Mouse (Mus musculus) T-helper 1 cell (primary cell): Measurements from ENCODE around the gene Mdm2.

Source experiments
- in situ Hi-C: fragments of 300-600 bp; cut with MboI, MseI; formaldehyde crosslinking; loops from one replicate; pipeline ENCODE4 v1.15.1; 2025; ENCODE audit warnings: high pct_unique_total_duplicates

Gene Mdm2

GRCm38 (mm10) chr10:117684298-117685170, 26.0 kb downstream of the Mdm2 start:
- in situ Hi-C loops = no loop called here

GRCm38 (mm10) chr10:117683734-117684037, 26.9 kb downstream of the Mdm2 start:
- in situ Hi-C loops = no loop called here

- in situ Hi-C loops = no loop called here
These were observed 27.5 kb downstream of the Mdm2 start for GRCm38 (mm10) chr10:117682858-117683733.

GRCm38 (mm10) chr10:117681999-117682857, 28.3 kb downstream of the Mdm2 start:
- in situ Hi-C loops = no loop called here

DNA sequence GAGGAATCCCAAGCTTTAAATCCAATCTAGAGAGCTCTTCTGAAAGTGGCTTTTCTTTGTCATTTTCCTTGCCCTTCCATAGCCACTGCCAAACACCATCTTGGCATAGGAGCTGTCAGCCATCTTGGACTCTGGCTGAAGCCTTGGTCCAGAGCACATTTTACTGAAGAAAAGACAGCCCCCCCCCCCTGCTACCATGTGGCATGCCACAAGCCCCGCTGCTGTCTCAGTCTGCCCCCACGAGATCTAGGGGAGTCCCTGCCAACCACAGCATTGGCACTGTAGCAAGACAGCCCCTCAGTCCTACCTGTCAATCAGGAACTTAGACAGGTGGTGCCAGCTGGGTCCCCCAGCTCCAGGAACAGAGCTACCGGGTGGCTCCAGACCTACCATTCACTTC, 29.0 kb downstream of the Mdm2 start:
- in situ Hi-C loops = no loop called here

- in situ Hi-C loops = no loop called here
These were observed 29.6 kb downstream of the Mdm2 start for GRCm38 (mm10) chr10:117680868-117681513.

- in situ Hi-C loops = loop anchor here (5.0 to 10.0 kb wide), 2 partner anchors 115 to 223 kb away; no protein-coding TSS in a partner anchor
These were observed 30.5 kb downstream of the Mdm2 start for GRCm38 (mm10) chr10:117679963-117680473.

GRCm38 (mm10) chr10:117679029-117679686, 31.4 kb downstream of the Mdm2 start:
- in situ Hi-C loops = loop anchor here (5.0 to 10.0 kb wide), 2 partner anchors 114 to 222 kb away; no protein-coding TSS in a partner anchor

- in situ Hi-C loops = loop anchor here (5.0 to 10.0 kb wide), 2 partner anchors 114 to 221 kb away; no protein-coding TSS in a partner anchor
These were observed 32.2 kb downstream of the Mdm2 start for GRCm38 (mm10) chr10:117678357-117678756.

GRCm38 (mm10) chr10:117677494-117678236, 32.9 kb downstream of the Mdm2 start:
- in situ Hi-C loops = loop anchor here (5.0 to 10.0 kb wide), 2 partner anchors 113 to 220 kb away; no protein-coding TSS in a partner anchor

DNA sequence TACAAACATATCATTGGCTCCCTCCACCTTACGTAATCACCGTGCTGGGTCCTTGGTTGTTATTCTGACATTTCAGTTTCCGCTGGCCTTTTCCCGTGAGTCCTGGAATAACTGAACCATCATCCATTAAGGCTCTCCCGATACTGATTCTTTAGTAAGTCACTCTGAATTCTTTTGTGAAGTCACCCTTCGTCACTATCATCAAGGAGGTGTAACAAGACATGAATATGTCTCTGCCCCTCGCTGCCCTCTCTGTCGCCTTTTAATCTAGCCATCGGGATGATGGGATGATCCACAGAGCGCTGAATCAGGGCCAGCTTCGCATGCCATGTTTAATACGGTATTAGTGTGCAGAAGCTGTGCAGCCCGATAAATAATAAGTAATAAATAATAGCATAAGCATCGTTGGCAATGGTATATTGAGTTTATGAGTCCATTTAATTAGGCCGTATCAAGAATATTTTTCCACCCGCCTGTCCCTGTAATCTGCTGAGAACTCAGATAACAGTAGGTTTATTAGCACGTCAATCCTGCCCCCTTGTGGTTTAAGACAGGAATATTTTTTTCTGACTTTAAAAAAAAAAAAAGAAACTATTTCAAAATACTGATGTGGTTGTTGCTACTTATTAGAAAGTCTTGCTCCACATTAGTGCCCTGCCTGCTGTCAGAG, 33.8 kb downstream of the Mdm2 start:
- in situ Hi-C loops = loop anchor here (5.0 to 10.0 kb wide), 2 partner anchors 112 to 219 kb away; no protein-coding TSS in a partner anchor

- in situ Hi-C loops = loop anchor here (5.0 to 10.0 kb wide), 2 partner anchors 111 to 219 kb away; no protein-coding TSS in a partner anchor
These were observed 34.4 kb downstream of the Mdm2 start for GRCm38 (mm10) chr10:117676036-117676643.

- in situ Hi-C loops = loop anchor here (5.0 to 10.0 kb wide), 2 partner anchors 111 to 218 kb away; no protein-coding TSS in a partner anchor
These were observed 35.2 kb downstream of the Mdm2 start for GRCm38 (mm10) chr10:117675096-117676035.

GRCm38 (mm10) chr10:117674359-117675019, 36.1 kb downstream of the Mdm2 start:
- in situ Hi-C loops = loop anchor here (5.0 to 25.0 kb wide), 3 partner anchors 110 to 1112 kb away; no protein-coding TSS in a partner anchor

- in situ Hi-C loops = loop anchor here (10.0 to 25.0 kb wide), 2 partner anchors 109 to 1112 kb away; no protein-coding TSS in a partner anchor
These were observed 36.6 kb downstream of the Mdm2 start for GRCm38 (mm10) chr10:117673913-117674312.

DNA sequence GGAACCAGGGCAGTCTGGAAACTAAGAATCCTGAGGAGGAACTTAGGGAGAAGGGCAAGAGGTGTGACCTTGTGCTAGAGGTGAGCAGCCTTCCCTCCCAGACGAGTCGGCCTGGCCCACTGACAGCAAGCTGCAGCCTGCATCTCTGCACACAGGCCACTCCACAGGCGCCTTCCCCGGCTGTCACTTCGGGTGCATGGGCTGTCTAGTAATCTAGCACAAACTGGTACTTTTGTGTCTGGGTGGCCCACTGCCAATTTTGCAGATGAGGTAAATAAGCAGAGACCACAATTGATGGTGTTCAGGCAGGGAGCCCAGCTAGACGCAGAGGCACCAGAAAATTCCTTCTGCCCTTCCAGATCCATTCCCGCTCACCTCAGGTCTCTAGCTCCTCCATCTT, 37.9 kb downstream of the Mdm2 start:
- in situ Hi-C loops = loop anchor here (10.0 to 25.0 kb wide), 2 partner anchors 108 to 1110 kb away; no protein-coding TSS in a partner anchor
